Mouse (Mus musculus): ENCODE data around the gene Chgb. TPM values are rescaled to one million over a fixed set of nuclear protein-coding genes. Genes with fewer than 3 reads are reported as not detected.

The Chgb gene
- polyA plus RNA-seq, 1 experiment from 2014 or later: 1.8 TPM

Other genes starting within 250 kb of the Chgb start
- 47.3 and 48.3 TPM in 2 replicates for gene Gpcpd1, start 193.5 kb upstream of the Chgb start, polyA plus RNA-seq (2015; fragmentation: Nextera tagmentation; extraction: Ambion mirVana)
- 12.7 and 15.7 TPM in 2 replicates for gene Shld1, start 94.3 kb upstream of the Chgb start, polyA plus RNA-seq (2015; fragmentation: Nextera tagmentation; extraction: Ambion mirVana)
- gene Trmt6, start 34.8 kb downstream of the Chgb start, polyA plus RNA-seq (2015; fragmentation: Nextera tagmentation; extraction: Ambion mirVana): 25.0 and 28.2 TPM in 2 replicates
- gene Mcm8, start 34.9 kb downstream of the Chgb start, polyA plus RNA-seq (2015; fragmentation: Nextera tagmentation; extraction: Ambion mirVana): 10.8 and 11.5 TPM in 2 replicates
- 19.6 and 20.0 TPM in 2 replicates for gene Crls1, start 65.4 kb downstream of the Chgb start, polyA plus RNA-seq (2015; fragmentation: Nextera tagmentation; extraction: Ambion mirVana)
- 0.21 and 0.23 TPM in 2 replicates for gene Lrrn4, start 99.6 kb downstream of the Chgb start, polyA plus RNA-seq (2015; fragmentation: Nextera tagmentation; extraction: Ambion mirVana)
- 23.3 and 23.5 TPM in 2 replicates for gene Fermt1, start 164.6 kb downstream of the Chgb start, polyA plus RNA-seq (2015; fragmentation: Nextera tagmentation; extraction: Ambion mirVana)

Data from embryonic facial prominence, embryonic 15.5 days (tissue).